Mouse (Mus musculus) hindbrain, embryonic 16.5 days (tissue): ENCODE data around the gene Zscan25. TPM values are rescaled to one million over a fixed set of nuclear protein-coding genes. Genes with fewer than 3 reads are reported as not detected.
"Not testable (repeated sequence)": the region's sequence is repeated elsewhere in the genome, so short reads cannot be mapped to it uniquely, and the experiment has no call there.

Experiments used
- ATAC-seq: fragments of 200-750 bp; cut with Nextera tagmentation; 2 replicates; pipeline ENCODE4 v1.8.0; 2017; ENCODE audit warnings: moderate TSS enrichment, moderate library complexity
- H3K27ac ChIP-seq: fragments of 300-500 bp; sonication (generic); 2 replicates; pipeline ENCODE4 v1.5.1; 2014; ENCODE audit warnings: low read depth, mild to moderate bottlenecking, control low read depth, low read length, moderate library complexity
- H3K27me3 ChIP-seq: fragments of 300-500 bp; sonication (generic); replicated peaks from 2 replicates; pipeline ENCODE4 v1.6.1; 2014; ENCODE audit warnings: low read length; ENCODE audit not compliant: control insufficient read depth, insufficient read depth
- H3K36me3 ChIP-seq: fragments of 300-500 bp; sonication (generic); 2 replicates; pipeline ENCODE4 v1.6.1; 2014; ENCODE audit warnings: mild to moderate bottlenecking, low read length, moderate library complexity, mixed read lengths; ENCODE audit not compliant: control insufficient read depth, insufficient read depth
- H3K4me1 ChIP-seq: fragments of 300-500 bp; sonication (generic); 2 replicates; pipeline ENCODE4 v1.6.1; 2014; ENCODE audit warnings: low read depth, low read length; ENCODE audit not compliant: control insufficient read depth, insufficient read depth
- H3K4me2 ChIP-seq: fragments of 300-500 bp; sonication (generic); 2 replicates; pipeline ENCODE4 v1.6.1; 2014; ENCODE audit warnings: mild to moderate bottlenecking, low read length, control low read depth, moderate library complexity
- H3K4me3 ChIP-seq: fragments of 300-500 bp; sonication (generic); 2 replicates; pipeline ENCODE4 v1.5.1; 2014; ENCODE audit warnings: mild to moderate bottlenecking, low read length, control low read depth, moderate library complexity
- H3K9ac ChIP-seq: fragments of 300-500 bp; sonication (generic); 2 replicates; pipeline ENCODE4 v1.6.1; 2014; ENCODE audit warnings: low read depth, mild to moderate bottlenecking, control low read depth, low read length, moderate library complexity
- H3K9me3 ChIP-seq: fragments of 300-500 bp; sonication (generic); 2 replicates; pipeline ENCODE4 v1.6.1; 2014; ENCODE audit warnings: mild to moderate bottlenecking, low read length, moderate library complexity; ENCODE audit not compliant: control insufficient read depth
- WGBS: fragments of 180-500 bp; shearing (Covaris S2); extraction: QIAGEN DNeasy Blood & Tissue Kit; methylation state at CpG from one replicate; pipeline ENCODE4 v1.1.7; 2014; 5-methylcytosine and 5-hydroxymethylcytosine counted together
- polyA plus RNA-seq: library from polyadenylated mRNA; unstranded; fragments of >200 nt; fragmentation: Nextera tagmentation; extraction: Ambion mirVana; gene quantifications from 2 replicates; pipeline ENCODE4 v1.2.1, GENCODE M21; 2015

Zscan25 gene
- polyA plus RNA-seq, result 0.40 and 0.47 TPM in 2 replicates

DNA sequence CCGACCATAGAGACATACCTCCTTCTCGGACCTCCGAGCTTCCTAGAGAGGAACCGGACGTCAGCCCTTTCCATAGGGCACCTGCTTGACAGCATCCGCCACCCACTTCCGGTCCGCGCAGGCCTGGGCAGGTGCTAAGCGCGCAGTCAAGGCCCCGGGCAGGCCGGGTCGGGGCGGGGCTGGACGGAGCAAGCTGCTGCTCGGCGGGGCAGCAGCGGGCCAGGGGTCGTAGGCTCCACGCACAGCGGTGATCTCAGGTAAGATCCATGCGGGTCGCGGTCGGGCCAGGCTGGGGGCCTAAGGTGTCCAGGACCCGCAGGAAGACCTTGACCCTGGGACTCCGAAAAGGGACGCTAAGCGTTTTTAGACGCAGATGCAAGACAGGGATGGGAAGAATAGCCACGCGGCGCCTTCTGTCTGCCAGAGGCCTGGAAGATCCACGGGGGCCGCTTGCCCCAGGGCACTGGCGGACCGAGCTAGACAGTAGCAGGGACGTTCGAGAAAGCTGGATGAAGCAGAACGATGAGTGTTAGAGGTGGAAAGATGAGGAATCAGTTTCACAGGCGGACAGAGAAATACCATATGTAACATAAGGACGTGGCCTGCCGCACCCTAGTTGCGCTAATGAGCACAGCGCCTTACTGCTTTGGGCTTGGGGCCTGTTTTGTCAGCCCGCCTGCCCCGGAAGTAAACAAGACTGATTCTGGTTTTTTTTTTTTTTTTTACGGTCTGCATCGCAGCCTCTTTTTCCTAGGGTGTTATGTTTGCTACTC, at the start of gene Zscan25:
Gene Zscan25 (plus strand): TSS at position 130 of the 773 bp plus-strand sequence.
- Histone ChIP-seq H3K4me3 (peak within 1 kb of the TSS; percentile 95), H3K27ac (peak within 1 kb of the TSS; percentile 87), H3K27me3 (no peaks in the 10 kb centered on the region), H3K9me3 (no peaks in the 10 kb centered on the region), H3K4me2 (peak within 1 kb of the TSS; percentile 90), H3K4me1 (peaks cover 9% of the 10 kb centered on the region), H3K9ac (peak within 1 kb of the TSS; percentile 98), H3K36me3 (peaks cover 22% of the 10 kb centered on the region)
- WGBS, result under 1% methylated on average over 50 of the region's 50 CpGs
- peak; percentile 98 for ATAC-seq

DNA sequence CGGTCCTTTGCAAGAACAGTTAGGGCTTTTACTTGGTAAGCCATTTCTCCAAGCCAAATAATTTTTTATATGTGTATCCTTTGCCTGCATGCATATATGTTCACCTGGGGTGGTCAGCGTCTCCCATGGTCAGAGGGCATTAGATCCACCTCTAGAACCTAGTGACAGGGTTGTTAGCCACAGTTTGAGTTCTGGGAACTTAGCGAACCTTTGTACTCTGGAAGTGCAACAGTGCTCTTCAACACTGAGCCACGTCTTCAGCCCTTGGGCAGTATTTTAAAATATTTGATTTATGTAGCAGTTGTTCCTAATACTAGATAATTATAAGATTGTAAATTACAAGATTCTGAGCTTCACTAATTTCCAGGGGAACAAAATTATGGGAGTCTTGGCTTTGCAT, 49.7 kb upstream of the Zscan25 start:
- no peak for ATAC-seq
- H3K27ac ChIP-seq, result no peak overlapping the region
- 88% methylated on average over 4 of the region's 4 CpGs for WGBS

GRCm38 (mm10) chr5:145231367-145231871, 48.9 kb upstream of the Zscan25 start, which contains the start of gene Zfp655:
TSS of gene Zfp655 (plus strand) at chr5:145231715.
- peak; percentile 98 for ATAC-seq
- Histone ChIP-seq H3K27me3 (no peaks in the 10 kb centered on the region), H3K4me2 (peak within 1 kb of the TSS; percentile 84), H3K36me3 (peaks cover 16% of the 10 kb centered on the region), H3K9me3 (no peaks in the 10 kb centered on the region), H3K4me1 (peaks cover 15% of the 10 kb centered on the region), H3K27ac (peak within 1 kb of the TSS; percentile 91), H3K9ac (peak within 1 kb of the TSS; percentile 98), H3K4me3 (peak within 1 kb of the TSS; percentile 99)
- under 1% methylated on average over 39 of the region's 42 CpGs for WGBS

More for the DNA sequence above, 49.7 kb upstream of the Zscan25 start:
- Histone ChIP-seq H3K36me3 (peaks cover 11% of the 10 kb centered on the region), H3K9ac (no peak overlapping the region; the same call in 1 of the 2 replicates), H3K4me3 (peak overlapping the region; percentile 99), H3K27me3 (no peaks in the 10 kb centered on the region), H3K4me1 (peaks cover 15% of the 10 kb centered on the region), H3K9me3 (no peaks in the 10 kb centered on the region), H3K4me2 (peak overlapping the region; percentile 84)

DNA sequence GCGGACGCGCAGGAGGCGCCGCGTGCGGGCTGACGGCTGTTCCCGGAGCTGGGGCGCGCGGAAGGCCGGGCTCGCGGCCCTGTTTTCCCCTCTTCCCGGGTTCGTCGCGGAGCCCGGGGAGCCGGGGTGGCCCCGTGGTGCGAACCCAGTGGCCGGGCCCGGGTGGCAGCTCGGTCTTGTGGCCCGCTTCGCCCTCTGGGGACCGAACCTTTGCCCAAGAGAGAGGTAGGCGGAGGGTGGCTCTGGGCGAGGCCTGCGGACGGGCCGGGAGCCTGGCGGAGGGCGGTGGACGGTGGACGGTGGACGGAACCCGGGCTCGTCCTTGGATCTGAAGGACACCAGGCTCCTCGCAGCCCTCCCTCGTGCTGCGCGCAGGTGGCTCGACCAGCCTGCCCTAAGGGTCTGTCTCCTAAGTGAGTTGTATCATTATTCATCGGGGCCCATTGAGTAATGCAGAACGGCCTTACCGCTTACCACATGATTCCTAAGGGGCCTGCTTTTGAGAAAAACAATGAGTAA, 48.3 kb upstream of the Zscan25 start:
- under 1% methylated on average over 46 of the region's 49 CpGs for WGBS
- H3K4me3 ChIP-seq, result peak overlapping the region; percentile 99
- H3K27me3 ChIP-seq, result no peaks in the 10 kb centered on the region
- H3K27ac ChIP-seq, result peak overlapping the region; percentile 91
- H3K4me1 ChIP-seq, result peaks cover 15% of the 10 kb centered on the region
- peaks cover 17% of the 10 kb centered on the region for H3K36me3 ChIP-seq
- H3K9ac ChIP-seq, result peak overlapping the region; percentile 98
- ATAC-seq, result peak; percentile 84
- no peaks in the 10 kb centered on the region for H3K9me3 ChIP-seq
- H3K4me2 ChIP-seq, result peak overlapping the region; percentile 84

- Histone ChIP-seq H3K9me3 (no peaks in the 10 kb centered on the region), H3K4me1 (peaks cover 15% of the 10 kb centered on the region), H3K27me3 (no peaks in the 10 kb centered on the region), H3K27ac (no peak overlapping the region), H3K4me3 (no peak overlapping the region), H3K9ac (no peak overlapping the region), H3K36me3 (peaks cover 29% of the 10 kb centered on the region), H3K4me2 (no peak overlapping the region)
- no peak for ATAC-seq
Measured at GRCm38 (mm10) chr5:145234636-145235035, 45.7 kb upstream of the Zscan25 start.

DNA sequence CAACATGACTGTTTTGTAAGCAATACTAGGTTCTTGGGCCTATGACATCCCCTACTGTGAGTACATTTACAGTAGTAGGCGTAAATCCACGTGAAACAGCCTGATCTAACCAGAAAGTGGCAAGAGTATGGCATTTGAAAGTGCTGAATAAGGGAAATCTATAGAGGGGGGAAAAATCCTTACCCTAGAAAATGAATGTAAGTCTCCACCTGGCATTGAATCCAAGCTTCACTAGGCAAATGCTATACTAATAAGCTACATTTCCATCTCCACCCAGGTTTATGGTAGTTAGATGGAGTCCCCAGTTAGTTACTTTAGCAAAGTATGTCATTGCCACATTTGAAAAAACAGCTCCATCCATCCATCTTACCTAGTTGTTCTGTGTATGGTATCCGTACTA, 30.8 kb upstream of the Zscan25 start:
- Histone ChIP-seq H3K4me2 (no peak overlapping the region), H3K36me3 (peaks cover 13% of the 10 kb centered on the region), H3K4me1 (no peaks in the 10 kb centered on the region), H3K9ac (no peak overlapping the region), H3K27me3 (no peaks in the 10 kb centered on the region), H3K4me3 (no peak overlapping the region), H3K27ac (no peak overlapping the region), H3K9me3 (no peaks in the 10 kb centered on the region)
- WGBS, result 94% methylated on average over 3 of the region's 3 CpGs
- ATAC-seq, result no peak

DNA sequence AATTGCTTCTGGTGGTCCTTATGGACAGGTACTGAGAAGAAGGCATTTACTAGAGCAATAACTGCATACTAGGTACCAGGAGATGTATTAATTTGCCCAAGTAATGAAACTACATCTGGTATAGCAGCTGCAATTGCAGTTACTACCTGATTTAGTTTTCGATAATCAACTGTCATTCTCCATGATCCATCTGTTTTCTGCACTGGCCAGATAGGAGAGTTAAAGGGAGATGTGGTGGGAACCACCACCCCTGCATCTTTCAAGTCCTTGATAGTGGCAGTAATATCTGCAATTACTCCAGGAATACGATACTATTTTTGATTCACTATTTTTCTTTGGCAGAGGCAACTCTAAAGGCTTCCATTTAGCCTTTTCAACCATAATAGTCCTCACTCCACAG, 6.7 kb upstream of the Zscan25 start:
- not testable (repeated sequence) for H3K9ac ChIP-seq, H3K4me3 ChIP-seq, H3K4me2 ChIP-seq, H3K36me3 ChIP-seq, H3K27me3 ChIP-seq, ATAC-seq, H3K4me1 ChIP-seq, H3K27ac ChIP-seq, H3K9me3 ChIP-seq
- 93% methylated on average over 2 of the region's 2 CpGs for WGBS

GRCm38 (mm10) chr5:145279948-145280347, 352 bp upstream of the Zscan25 start:
- H3K4me3 ChIP-seq, result peak overlapping the region; percentile 95; the same call in 1 of the 2 replicates
- H3K9me3 ChIP-seq, result no peaks in the 10 kb centered on the region
- no peak overlapping the region for H3K4me2 ChIP-seq
- no peak overlapping the region for H3K27ac ChIP-seq
- H3K27me3 ChIP-seq, result no peaks in the 10 kb centered on the region
- peaks cover 9% of the 10 kb centered on the region for H3K4me1 ChIP-seq
- H3K36me3 ChIP-seq, result peaks cover 18% of the 10 kb centered on the region
- 89% methylated on average over 2 of the region's 2 CpGs for WGBS
- ATAC-seq, result peak; percentile 58
- no peak overlapping the region for H3K9ac ChIP-seq

GRCm38 (mm10) chr5:145288382-145288781, 8.1 kb downstream of the Zscan25 start:
- no peaks in the 10 kb centered on the region for H3K9me3 ChIP-seq

More at GRCm38 (mm10) chr5:145288382-145288781, 8.1 kb downstream of the Zscan25 start:
- Histone ChIP-seq H3K27me3 (no peaks in the 10 kb centered on the region), H3K4me3 (no peak overlapping the region), H3K4me2 (no peak overlapping the region), H3K4me1 (no peaks in the 10 kb centered on the region), H3K27ac (no peak overlapping the region), H3K36me3 (peaks cover 66% of the 10 kb centered on the region), H3K9ac (no peak overlapping the region)
- no peak for ATAC-seq
- WGBS, result over 99% methylated on average over 5 of the region's 5 CpGs
